Mouse (Mus musculus): ENCODE measurements around the gene Coq10b.
"Not testable (repeated sequence)": the region's sequence is repeated elsewhere in the genome, so short reads cannot be mapped to it uniquely, and the experiment has no call there.

- TF ChIP-seq CTCF (IDR thresholded peaks at IDR 0.05; ENCODE audit: low read depth, low read length); GATA1 (IDR thresholded peaks at IDR 0.05; ENCODE audit: borderline replicate concordance, low read length); TAL1 (conservative IDR thresholded peaks at IDR 0.05; ENCODE audit: low read depth, low read length): not testable (repeated sequence)
Observed at GRCm38 (mm10) chr1:55072328-55072727, 19.8 kb downstream of the Coq10b start.
